Mouse (Mus musculus): ENCODE results near the gene I0C0044D17Rik. TPM values are rescaled to one million over a fixed set of nuclear protein-coding genes. Genes with fewer than 3 reads are reported as not detected.

Gene I0C0044D17Rik
- total RNA-seq, 2 experiments from 2014 or later = not detected

GRCm38 (mm10) chr4:98836519-98836918, 12.9 kb upstream of the I0C0044D17Rik start:
- no peak for ATAC-seq (replicated peaks; ENCODE audit: low FRiP score, poor library complexity, severe bottlenecking)

- no peak for ATAC-seq (replicated peaks; ENCODE audit: low FRiP score, poor library complexity, severe bottlenecking)
These were observed 11.1 kb upstream of the I0C0044D17Rik start for GRCm38 (mm10) chr4:98834782-98835181.

GRCm38 (mm10) chr4:98831726-98832125, 8.1 kb upstream of the I0C0044D17Rik start:
- no peak for ATAC-seq (replicated peaks; ENCODE audit: low FRiP score, poor library complexity, severe bottlenecking)

GRCm38 (mm10) chr4:98826701-98827100, 3.1 kb upstream of the I0C0044D17Rik start:
- no peak for ATAC-seq (replicated peaks; ENCODE audit: low FRiP score, poor library complexity, severe bottlenecking)

- ATAC-seq (replicated peaks; ENCODE audit: low FRiP score, poor library complexity, severe bottlenecking) = no peak
These were observed 593 bp downstream of the I0C0044D17Rik start for GRCm38 (mm10) chr4:98823047-98823446.

GRCm38 (mm10) chr4:98822478-98822877, 1.2 kb downstream of the I0C0044D17Rik start:
- no peak for ATAC-seq (replicated peaks; ENCODE audit: low FRiP score, poor library complexity, severe bottlenecking)

- no peak for ATAC-seq (replicated peaks; ENCODE audit: low FRiP score, poor library complexity, severe bottlenecking)
These were observed 4.4 kb downstream of the I0C0044D17Rik start for GRCm38 (mm10) chr4:98819216-98819755.

- no peak for ATAC-seq (replicated peaks; ENCODE audit: low FRiP score, poor library complexity, severe bottlenecking)
These were observed 6.3 kb downstream of the I0C0044D17Rik start, which contains the start of gene Kank4 for GRCm38 (mm10) chr4:98817184-98817911. Kank4 (minus strand) TSS chr4:98817537.

- no peak for ATAC-seq (replicated peaks; ENCODE audit: low FRiP score, poor library complexity, severe bottlenecking)
These were observed 6.8 kb downstream of the I0C0044D17Rik start for GRCm38 (mm10) chr4:98816807-98817183.

GRCm38 (mm10) chr4:98806306-98806705, 17.3 kb downstream of the I0C0044D17Rik start:
- ATAC-seq (replicated peaks; ENCODE audit: low FRiP score, poor library complexity, severe bottlenecking) = no peak

- no peak for ATAC-seq (replicated peaks; ENCODE audit: low FRiP score, poor library complexity, severe bottlenecking)
These were observed 18.2 kb downstream of the I0C0044D17Rik start for GRCm38 (mm10) chr4:98805291-98806048.

GRCm38 (mm10) chr4:98804476-98805134, 19.0 kb downstream of the I0C0044D17Rik start:
- ATAC-seq (replicated peaks; ENCODE audit: low FRiP score, poor library complexity, severe bottlenecking) = no peak

- ATAC-seq (replicated peaks; ENCODE audit: low FRiP score, poor library complexity, severe bottlenecking) = no peak
These were observed 21.9 kb downstream of the I0C0044D17Rik start for GRCm38 (mm10) chr4:98801775-98802174.

- ATAC-seq (replicated peaks; ENCODE audit: low FRiP score, poor library complexity, severe bottlenecking) = no peak
These were observed 22.8 kb downstream of the I0C0044D17Rik start for GRCm38 (mm10) chr4:98800824-98801223.

GRCm38 (mm10) chr4:98796591-98797341, 26.9 kb downstream of the I0C0044D17Rik start:
- no peak for ATAC-seq (replicated peaks; ENCODE audit: low FRiP score, poor library complexity, severe bottlenecking)

- no peak for ATAC-seq (replicated peaks; ENCODE audit: low FRiP score, poor library complexity, severe bottlenecking)
These were observed 28.4 kb downstream of the I0C0044D17Rik start for GRCm38 (mm10) chr4:98795241-98795640.

- ATAC-seq (replicated peaks; ENCODE audit: low FRiP score, poor library complexity, severe bottlenecking) = no peak
These were observed 30.2 kb downstream of the I0C0044D17Rik start for GRCm38 (mm10) chr4:98793486-98793885.

GRCm38 (mm10) chr4:98790721-98791120, 32.9 kb downstream of the I0C0044D17Rik start:
- no peak for ATAC-seq (replicated peaks; ENCODE audit: low FRiP score, poor library complexity, severe bottlenecking)

- no peak for ATAC-seq (replicated peaks; ENCODE audit: low FRiP score, poor library complexity, severe bottlenecking)
These were observed 33.8 kb downstream of the I0C0044D17Rik start for GRCm38 (mm10) chr4:98789861-98790311.
